Mouse (Mus musculus): ENCODE measurements at regions not wholly inside any gene's neighbourhood (a gene's known extent, or its start where the extent isn't known, plus 50 kb on each side); places are given as distances from the start of the nearest gene placed in this dataset.

GRCm38 (mm10) chr6:120581748-120582147, 50.6 kb upstream of the Hdhd5 start:
- no peaks in the 10 kb centered on the region for H3K36me3 ChIP-seq (ENCODE audit: control insufficient read depth)
- H3K4me3 ChIP-seq (replicated peaks), result no peak overlapping the region

More at GRCm38 (mm10) chr6:120581748-120582147, 50.6 kb upstream of the Hdhd5 start:
- H3K4me1 ChIP-seq (ENCODE audit: control insufficient read depth), result peaks cover 66% of the 10 kb centered on the region
- H3K9me3 ChIP-seq (ENCODE audit: control insufficient read depth, low read length), result no peaks in the 10 kb centered on the region
- no peaks in the 10 kb centered on the region for H3K27me3 ChIP-seq (ENCODE audit: control insufficient read depth)
- TF ChIP-seq GATA1 (IDR thresholded peaks at IDR 0.05; ENCODE audit: low read length), result no peak
- TF ChIP-seq TAL1 (IDR thresholded peaks at IDR 0.05; ENCODE audit: low read length), result no peak

Data from erythroblast, embryonic 14.5 days (primary cell).